Mouse (Mus musculus) bone marrow, adult 2 months (tissue): ENCODE data around the gene Zmym5. TPM values are rescaled to one million over a fixed set of nuclear protein-coding genes. Genes with fewer than 3 reads are reported as not detected.
"Not testable (repeated sequence)": the region's sequence is repeated elsewhere in the genome, so short reads cannot be mapped to it uniquely, and the experiment has no call there.

Experiments
- H3K27ac ChIP-seq: fragments of 200-500 bp; 2 replicates; pipeline ENCODE4 v1.5.1; 2012; ENCODE audit warnings: low read depth, mild to moderate bottlenecking, control low read depth, inconsistent platforms, low read length; ENCODE audit not compliant: control insufficient read depth, poor library complexity, insufficient read depth
- H3K4me1 ChIP-seq: fragments of 200-500 bp; 2 replicates; pipeline ENCODE4 v1.6.1; 2011; ENCODE audit warnings: low read length; ENCODE audit not compliant: control insufficient read depth, insufficient read depth
- H3K4me3 ChIP-seq: fragments of 200-500 bp; replicated peaks from 2 replicates; pipeline ENCODE3; 2011; ENCODE audit warnings: mild to moderate bottlenecking, low read depth, low read length, control low read depth; ENCODE audit not compliant: control insufficient read depth
- CTCF ChIP-seq: fragments of 200-500 bp; IDR thresholded peaks from 2 replicates; pipeline ENCODE4 v1.5.1; 2011; ENCODE audit warnings: low read length, control low read depth; ENCODE audit not compliant: control insufficient read depth, insufficient read depth
- POLR2A ChIP-seq: fragments of 200-500 bp; IDR thresholded peaks from 2 replicates; pipeline ENCODE4 v1.6.1; 2011; ENCODE audit warnings: low read depth, mild to moderate bottlenecking, control low read depth, low read length, borderline replicate concordance; ENCODE audit not compliant: control insufficient read depth
- WGBS: fragments of 180-500 bp; shearing (Covaris S2); methylation state at CpG from one replicate; pipeline ENCODE4 v1.1.7; 2018; 5-methylcytosine and 5-hydroxymethylcytosine counted together
- polyA plus RNA-seq: library from polyadenylated mRNA; stranded (reverse); fragments of >200 nt; gene quantifications from 2 replicates; pipeline ENCODE4 v1.2.4, GENCODE M21; 2011; ENCODE audit warnings: low replicate concordance; ENCODE audit not compliant: missing spikeins, insufficient read depth, insufficient read length

Gene Zmym5
- polyA plus RNA-seq, 1 experiment: 17.4 TPM

- no peaks in the 10 kb centered on the region for H3K4me1 ChIP-seq
- H3K4me3 ChIP-seq: no peak overlapping the region
- WGBS: 65% methylated on average over 1 of the region's 1 CpGs
- no peak for TF ChIP-seq CTCF
- no peak for TF ChIP-seq POLR2A
- H3K27ac ChIP-seq: no peak overlapping the region
Measured at GRCm38 (mm10) chr14:56784575-56784974, 26.9 kb downstream of the Zmym5 start.

DNA sequence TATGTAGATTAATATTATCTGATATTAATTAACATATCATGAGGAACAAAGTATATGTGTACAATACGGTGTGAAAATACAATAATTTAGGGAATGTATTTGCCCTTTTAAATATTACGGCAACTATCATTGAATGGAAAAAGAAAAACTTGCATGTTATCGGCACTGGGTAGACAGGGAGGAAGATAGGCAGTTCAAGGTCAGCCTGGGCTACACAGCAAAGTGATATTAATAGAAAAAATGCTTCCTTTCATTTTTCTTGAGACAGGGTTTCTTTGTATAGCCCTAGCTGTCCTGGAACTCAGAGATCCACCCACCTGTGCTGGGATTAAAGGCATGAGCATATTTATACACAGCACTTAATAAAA is 32.6 kb downstream of the Zmym5 start:
- WGBS: 20% methylated on average over 3 of the region's 3 CpGs
- no peak for TF ChIP-seq POLR2A
- TF ChIP-seq CTCF: no peak
- Histone ChIP-seq H3K4me3 (peak overlapping the region; percentile 81), H3K27ac (peak overlapping the region; percentile 79; the same call in 1 of the 2 replicates), H3K4me1 (no peaks in the 10 kb centered on the region; the same call in 1 of the 2 replicates)

DNA sequence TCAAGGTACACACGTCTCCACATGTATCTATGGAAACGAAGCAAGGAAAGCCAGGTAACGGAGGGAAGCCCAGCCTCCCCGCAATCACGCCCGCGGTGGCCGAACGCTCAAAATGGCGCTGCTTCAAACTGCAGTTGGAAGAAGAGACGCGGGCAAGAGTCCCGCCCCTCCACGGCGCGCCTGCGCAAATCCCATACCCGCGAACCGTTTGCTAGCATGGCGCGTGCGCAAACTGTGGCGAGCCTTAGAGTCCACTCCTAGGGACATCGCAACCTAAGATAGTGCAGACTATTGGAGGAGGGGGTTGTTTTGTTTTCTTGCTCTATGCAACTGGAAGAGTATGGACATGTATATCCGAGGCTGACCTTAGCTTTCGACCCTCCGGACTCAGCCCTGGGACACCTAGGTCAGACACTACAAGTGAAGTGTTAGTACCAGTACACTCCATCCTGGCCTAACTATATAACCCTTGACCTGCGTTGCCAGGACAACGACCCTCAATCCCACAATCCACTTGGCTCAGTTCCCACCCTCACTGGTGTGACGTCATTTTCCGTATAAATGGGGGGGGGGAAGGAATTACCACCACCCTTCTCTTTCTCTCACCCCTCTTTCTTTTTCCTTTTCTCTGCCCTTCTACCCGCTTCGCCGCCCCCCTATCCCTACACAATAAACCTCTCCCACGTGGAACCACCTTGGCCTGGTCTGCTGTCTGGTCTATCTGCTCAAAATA is 33.1 kb downstream of the Zmym5 start, which contains the start of gene Pspc1:
Gene Pspc1 (minus strand): TSS at position 117 of the 733 bp plus-strand sequence.
- peak within 1 kb of the TSS; percentile 79 for H3K27ac ChIP-seq
- under 1% methylated on average over 36 of the region's 36 CpGs for WGBS
- peak within 1 kb of the TSS; percentile 81 for H3K4me3 ChIP-seq
- H3K4me1 ChIP-seq: no peaks in the 10 kb centered on the region; the same call in 1 of the 2 replicates
- TF ChIP-seq POLR2A (peak; percentile 94), CTCF (no peak)

DNA sequence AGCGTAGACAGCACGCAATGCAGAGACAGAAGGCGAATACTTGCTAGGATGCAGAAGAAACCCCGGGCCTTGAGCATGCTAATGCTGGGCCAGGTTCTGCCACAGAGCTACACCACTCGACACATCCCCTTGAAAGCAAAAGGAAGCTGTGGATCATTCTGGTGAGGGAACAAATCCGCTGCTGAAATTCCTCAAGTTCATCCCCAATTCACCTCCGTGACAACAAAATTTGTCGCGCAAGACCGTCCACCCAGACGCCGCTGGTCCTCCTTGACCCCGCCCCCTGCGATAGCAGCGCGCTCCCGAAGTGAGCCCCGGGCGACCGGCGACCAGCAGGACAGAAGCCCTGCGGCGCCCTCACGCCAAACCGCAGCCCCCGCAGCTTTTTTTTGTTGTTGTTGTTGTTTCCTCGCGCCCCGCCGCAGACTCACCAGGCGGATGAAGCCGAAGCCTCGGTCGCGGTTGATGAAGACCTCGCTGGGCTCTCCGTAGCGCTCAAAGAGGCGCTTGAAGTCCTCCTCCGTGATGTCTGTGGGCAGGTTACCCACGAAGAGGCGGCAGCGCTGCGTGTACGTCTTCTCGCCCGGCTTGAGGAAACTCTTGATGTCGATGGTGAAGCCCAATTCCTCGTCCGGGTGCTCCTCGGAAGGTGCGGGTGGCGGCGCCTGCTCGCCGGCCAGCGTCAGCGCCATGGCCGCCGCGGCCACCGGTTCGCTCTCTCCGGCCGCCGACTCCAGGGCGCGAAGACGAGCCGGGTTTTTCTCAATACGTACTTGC is 34.0 kb downstream of the Zmym5 start:
- Histone ChIP-seq H3K4me1 (no peaks in the 10 kb centered on the region; the same call in 1 of the 2 replicates), H3K27ac (peak overlapping the region; percentile 79), H3K4me3 (peak overlapping the region; percentile 81)
- TF ChIP-seq POLR2A (0 out of 2 replicates have a peak, but pooled peaks have one; percentile 37), CTCF (no peak)
- under 1% methylated on average over 71 of the region's 71 CpGs for WGBS

- Histone ChIP-seq H3K4me1 (no peaks in the 10 kb centered on the region; the same call in 1 of the 2 replicates), H3K27ac (no peak overlapping the region), H3K4me3 (peak overlapping the region; percentile 81)
- WGBS: 12% methylated on average over 11 of the region's 11 CpGs
- TF ChIP-seq POLR2A: no peak
- TF ChIP-seq CTCF: no peak
Measured at GRCm38 (mm10) chr14:56776571-56777238, 34.8 kb downstream of the Zmym5 start.

GRCm38 (mm10) chr14:56775416-56775815 is 36.1 kb downstream of the Zmym5 start:
- Histone ChIP-seq H3K4me1 (no peaks in the 10 kb centered on the region; the same call in 1 of the 2 replicates), H3K4me3 (no peak overlapping the region), H3K27ac (no peak overlapping the region)
- no peak for TF ChIP-seq POLR2A
- no peak for TF ChIP-seq CTCF
- WGBS: 42% methylated on average over 4 of the region's 4 CpGs

DNA sequence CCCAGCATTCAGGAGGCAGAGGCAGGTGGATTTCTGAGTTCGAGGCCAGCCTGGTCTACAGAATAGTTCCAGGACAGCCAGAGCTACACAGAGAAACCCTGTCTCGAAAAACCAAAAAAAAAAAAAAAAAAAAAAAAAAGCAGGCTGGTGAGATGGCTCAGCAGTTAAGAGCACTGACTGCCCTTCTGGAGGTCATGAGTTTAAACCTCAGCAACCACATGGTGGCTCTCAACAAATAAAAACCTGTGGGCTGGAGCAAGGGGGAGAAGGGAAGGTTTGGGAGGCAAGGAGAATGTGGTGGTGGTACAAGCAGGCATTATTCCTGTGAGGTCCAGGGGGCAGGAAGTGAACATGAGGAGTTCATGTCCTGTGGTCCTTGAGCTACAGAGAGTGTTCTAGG is 45.1 kb downstream of the Zmym5 start:
- not testable (repeated sequence) for H3K4me3 ChIP-seq, H3K4me1 ChIP-seq, H3K27ac ChIP-seq
- 80% methylated on average over 2 of the region's 2 CpGs for WGBS

GRCm38 (mm10) chr14:56765117-56765516 is 46.4 kb downstream of the Zmym5 start:
- H3K4me3 ChIP-seq, H3K27ac ChIP-seq, H3K4me1 ChIP-seq: not testable (repeated sequence)
- 82% methylated on average over 3 of the region's 3 CpGs for WGBS
